Mouse (Mus musculus) cerebellum, adult 2 months (tissue): ENCODE measurements at regions not wholly inside any gene's neighbourhood (a gene's known extent, or its start where the extent isn't known, plus 50 kb on each side); places are given as distances from the start of the nearest gene placed in this dataset.

Source experiments
- DNase-seq, 2 experiments: peaks; one replicate each; pipeline ENCODE4 v3.0.0; 2021
- H3K27ac ChIP-seq: fragments of 200-500 bp; 2 replicates; pipeline ENCODE4 v1.5.1; 2012; ENCODE audit warnings: low read length, control low read depth, inconsistent platforms; ENCODE audit not compliant: insufficient read depth
- H3K27me3 ChIP-seq: fragments of 200-500 bp; 2 replicates; pipeline ENCODE4 v1.6.1; 2012; ENCODE audit warnings: inconsistent platforms, mild to moderate bottlenecking, low read length, moderate library complexity; ENCODE audit not compliant: control insufficient read depth, insufficient read depth
- H3K4me1 ChIP-seq: fragments of 200-500 bp; 2 replicates; pipeline ENCODE4 v1.6.1; 2011; ENCODE audit warnings: low read length; ENCODE audit not compliant: control insufficient read depth, insufficient read depth
- H3K4me3 ChIP-seq: fragments of 200-500 bp; replicated peaks from 2 replicates; pipeline ENCODE3; 2011; ENCODE audit warnings: mild to moderate bottlenecking, low read depth, low read length, control low read depth; ENCODE audit not compliant: insufficient read depth
- CTCF ChIP-seq: fragments of 200-500 bp; IDR thresholded peaks from 2 replicates; pipeline ENCODE4 v1.5.1; 2011; ENCODE audit warnings: low read depth, mild to moderate bottlenecking, control low read depth, low read length, moderate library complexity, borderline replicate concordance; ENCODE audit not compliant: insufficient read depth
- POLR2A ChIP-seq: fragments of 200-500 bp; IDR thresholded peaks from 2 replicates; pipeline ENCODE4 v1.6.1; 2011; ENCODE audit warnings: low read length, control low read depth, borderline replicate concordance; ENCODE audit not compliant: insufficient read depth
- WGBS: fragments of 180-500 bp; shearing (Covaris S2); methylation state at CpG from one replicate; pipeline ENCODE4 v1.1.7; 2018; 5-methylcytosine and 5-hydroxymethylcytosine counted together

GRCm38 (mm10) chr17:45232874-45233273 is 200.7 kb downstream of the Cdc5l start:
- H3K27ac ChIP-seq: no peak overlapping the region
- no peak for DNase-seq
- no peak for TF ChIP-seq POLR2A
- no peak for TF ChIP-seq CTCF
- no peaks in the 10 kb centered on the region for H3K4me1 ChIP-seq
- no peaks in the 10 kb centered on the region for H3K27me3 ChIP-seq
- WGBS: 77% methylated on average over 5 of the region's 5 CpGs
- no peak overlapping the region for H3K4me3 ChIP-seq

GRCm38 (mm10) chr17:45227190-45227589 is 206.3 kb downstream of the Cdc5l start:
- Histone ChIP-seq H3K4me1 (no peaks in the 10 kb centered on the region), H3K27ac (no peak overlapping the region), H3K27me3 (no peaks in the 10 kb centered on the region), H3K4me3 (no peak overlapping the region)
- TF ChIP-seq CTCF (no peak), POLR2A (no peak)
- no peak for DNase-seq
- 45% methylated on average over 1 of the region's 1 CpGs for WGBS

GRCm38 (mm10) chr17:45226486-45226885 is 207.1 kb downstream of the Cdc5l start:
- TF ChIP-seq POLR2A (no peak), CTCF (no peak)
- WGBS: 35% methylated on average over 6 of the region's 6 CpGs
- no peaks in the 10 kb centered on the region for H3K4me1 ChIP-seq
- H3K4me3 ChIP-seq: no peak overlapping the region
- no peaks in the 10 kb centered on the region for H3K27me3 ChIP-seq
- DNase-seq: no peak
- no peak overlapping the region for H3K27ac ChIP-seq

GRCm38 (mm10) chr17:45221625-45222024 is 211.9 kb downstream of the Cdc5l start:
- no peak for TF ChIP-seq CTCF
- TF ChIP-seq POLR2A: no peak
- no peak overlapping the region for H3K27ac ChIP-seq
- no peak overlapping the region for H3K4me3 ChIP-seq
- no peaks in the 10 kb centered on the region for H3K27me3 ChIP-seq
- 60% methylated on average over 10 of the region's 10 CpGs for WGBS
- H3K4me1 ChIP-seq: no peaks in the 10 kb centered on the region
- DNase-seq: no peak

DNA sequence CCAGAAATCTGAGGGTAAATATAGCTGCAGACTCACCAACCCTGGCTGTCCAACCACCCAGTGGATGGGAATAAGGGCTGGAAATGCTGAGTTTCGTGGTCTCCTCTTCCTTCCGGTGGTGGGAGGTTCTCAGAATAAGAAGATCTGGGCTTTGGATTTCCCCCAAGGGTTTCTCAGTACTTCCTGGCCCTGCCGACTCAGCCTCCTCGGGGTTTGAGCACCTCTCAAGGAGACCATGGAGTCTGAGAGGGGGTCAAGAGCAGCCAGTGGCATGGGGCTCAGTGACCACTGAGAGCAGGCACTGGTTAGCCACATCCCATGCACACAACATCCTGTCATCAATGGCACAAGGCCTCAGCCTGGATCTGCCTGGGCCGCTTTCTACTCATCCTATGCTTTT is 216.4 kb downstream of the Cdc5l start:
- 94% methylated on average over 5 of the region's 5 CpGs for WGBS
- H3K27ac ChIP-seq: no peak overlapping the region
- no peak for DNase-seq

GRCm38 (mm10) chr17:45215067-45216049 is 218.2 kb downstream of the Cdc5l start:
- TF ChIP-seq POLR2A (no peak), CTCF (no peak)
- no peak overlapping the region for H3K27ac ChIP-seq
- 56% methylated on average over 15 of the region's 15 CpGs for WGBS
- DNase-seq: no peak
- H3K4me1 ChIP-seq: no peaks in the 10 kb centered on the region
- H3K4me3 ChIP-seq: no peak overlapping the region
- H3K27me3 ChIP-seq: no peaks in the 10 kb centered on the region

More for the DNA sequence above, 216.4 kb downstream of the Cdc5l start:
- no peak for TF ChIP-seq POLR2A
- no peaks in the 10 kb centered on the region for H3K27me3 ChIP-seq
- no peak overlapping the region for H3K4me3 ChIP-seq
- H3K4me1 ChIP-seq: no peaks in the 10 kb centered on the region

- 95% methylated on average over 2 of the region's 2 CpGs for WGBS
- DNase-seq: no peak
- Histone ChIP-seq H3K4me1 (no peaks in the 10 kb centered on the region; the same call in 1 of the 2 replicates), H3K4me3 (no peak overlapping the region), H3K27ac (no peak overlapping the region), H3K27me3 (no peaks in the 10 kb centered on the region)
- TF ChIP-seq CTCF (0 out of 2 replicates have a peak, but pooled peaks have one; percentile 5), POLR2A (no peak)
Measured at GRCm38 (mm10) chr17:45210984-45211383, 222.6 kb downstream of the Cdc5l start.

- Histone ChIP-seq H3K4me1 (no peaks in the 10 kb centered on the region; the same call in 1 of the 2 replicates), H3K27me3 (no peaks in the 10 kb centered on the region), H3K27ac (no peak overlapping the region), H3K4me3 (no peak overlapping the region)
- no peak for DNase-seq
- TF ChIP-seq POLR2A (no peak), CTCF (no peak)
- WGBS: 32% methylated on average over 3 of the region's 3 CpGs
Measured at GRCm38 (mm10) chr17:45209387-45209663, 224.2 kb downstream of the Cdc5l start.
